Mouse (Mus musculus) lung, postnatal 0 days (tissue): ENCODE results near the gene Enthd1. TPM values are rescaled to one million over a fixed set of nuclear protein-coding genes. Genes with fewer than 3 reads are reported as not detected.

Experiments
- ATAC-seq: fragments of 200-750 bp; cut with Nextera tagmentation; 2 replicates; pipeline ENCODE4 v1.8.0; 2017; ENCODE audit warnings: moderate library complexity
- DNase-seq: peaks from one replicate; pipeline ENCODE4 v3.0.0-alpha.2; 2016; ENCODE audit warnings: low spot score
- H3K27ac ChIP-seq: fragments of 300-500 bp; sonication (generic); 2 replicates; pipeline ENCODE4 v1.5.1; 2014; ENCODE audit warnings: antibody characterized with exemption, mild to moderate bottlenecking, low read length, mixed read lengths
- H3K27me3 ChIP-seq: fragments of 300-500 bp; sonication (generic); replicated peaks from 2 replicates; pipeline ENCODE4 v1.6.1; 2014; ENCODE audit warnings: low read length, mixed read lengths; ENCODE audit not compliant: insufficient read depth
- H3K36me3 ChIP-seq: fragments of 300-500 bp; sonication (generic); 2 replicates; pipeline ENCODE4 v1.6.1; 2014; ENCODE audit warnings: low read length, mixed read lengths; ENCODE audit not compliant: insufficient read depth
- H3K4me1 ChIP-seq: fragments of 300-500 bp; sonication (generic); 2 replicates; pipeline ENCODE4 v1.6.1; 2014; ENCODE audit warnings: antibody characterized with exemption, low read depth, low read length, mixed read lengths; ENCODE audit not compliant: insufficient read depth
- H3K4me2 ChIP-seq: fragments of 300-500 bp; sonication (generic); replicated peaks from 2 replicates; pipeline ENCODE4 v1.6.1; 2014; ENCODE audit warnings: low read depth, mild to moderate bottlenecking, low read length, moderate library complexity, mixed read lengths
- H3K4me3 ChIP-seq: fragments of 300-500 bp; sonication (generic); 2 replicates; pipeline ENCODE4 v1.5.1; 2014; ENCODE audit warnings: low read depth, low read length
- H3K9ac ChIP-seq: fragments of 300-500 bp; sonication (generic); replicated peaks from 2 replicates; pipeline ENCODE4 v1.6.1; 2014; ENCODE audit warnings: low read depth, mild to moderate bottlenecking
- H3K9me3 ChIP-seq: fragments of 300-500 bp; sonication (generic); 2 replicates; pipeline ENCODE4 v1.6.1; 2016; ENCODE audit warnings: low read length, mixed read lengths
- CTCF ChIP-seq: IDR thresholded peaks from 2 replicates; pipeline ENCODE4 v1.5.1; 2016; ENCODE audit warnings: antibody characterized with exemption, mild to moderate bottlenecking
- EP300 ChIP-seq: IDR thresholded peaks from 2 replicates; pipeline ENCODE4 v1.6.1; 2016; ENCODE audit warnings: antibody characterized with exemption, mild to moderate bottlenecking, control low read depth
- WGBS: fragments of 180-500 bp; shearing (Covaris S2); extraction: QIAGEN DNeasy Blood & Tissue Kit; methylation state at CpG from one replicate; pipeline ENCODE4 v1.1.7; 2014; 5-methylcytosine and 5-hydroxymethylcytosine counted together
- polyA plus RNA-seq: library from polyadenylated mRNA; unstranded; fragments of >200 nt; fragmentation: Nextera tagmentation; extraction: Ambion mirVana; gene quantifications from 2 replicates; pipeline ENCODE4 v1.2.1, GENCODE M21; 2015

The Enthd1 gene
- polyA plus RNA-seq, 1 experiment from 2014 or later, result not detected

GRCm38 (mm10) chr15:80440195-80440594 lies 124.8 kb downstream of the Enthd1 start:
- ATAC-seq (no peak), DNase-seq (no peak)
- Histone ChIP-seq H3K9ac (no peak overlapping the region), H3K4me2 (no peak overlapping the region), H3K36me3 (no peaks in the 10 kb centered on the region), H3K9me3 (no peaks in the 10 kb centered on the region), H3K4me3 (no peak overlapping the region), H3K4me1 (no peaks in the 10 kb centered on the region), H3K27ac (no peak overlapping the region), H3K27me3 (no peaks in the 10 kb centered on the region)
- 56% methylated on average over 6 of the region's 6 CpGs for WGBS
- no peak for TF ChIP-seq CTCF
- TF ChIP-seq EP300, result no peak

GRCm38 (mm10) chr15:80438423-80438822 lies 126.5 kb downstream of the Enthd1 start:
- Histone ChIP-seq H3K9me3 (no peaks in the 10 kb centered on the region), H3K4me2 (no peak overlapping the region), H3K4me1 (no peaks in the 10 kb centered on the region), H3K27me3 (no peaks in the 10 kb centered on the region), H3K36me3 (no peaks in the 10 kb centered on the region), H3K27ac (no peak overlapping the region), H3K4me3 (no peak overlapping the region), H3K9ac (no peak overlapping the region)
- 79% methylated on average over 9 of the region's 9 CpGs for WGBS
- TF ChIP-seq CTCF (no peak), EP300 (no peak)
- ATAC-seq (no peak), DNase-seq (no peak)

DNA sequence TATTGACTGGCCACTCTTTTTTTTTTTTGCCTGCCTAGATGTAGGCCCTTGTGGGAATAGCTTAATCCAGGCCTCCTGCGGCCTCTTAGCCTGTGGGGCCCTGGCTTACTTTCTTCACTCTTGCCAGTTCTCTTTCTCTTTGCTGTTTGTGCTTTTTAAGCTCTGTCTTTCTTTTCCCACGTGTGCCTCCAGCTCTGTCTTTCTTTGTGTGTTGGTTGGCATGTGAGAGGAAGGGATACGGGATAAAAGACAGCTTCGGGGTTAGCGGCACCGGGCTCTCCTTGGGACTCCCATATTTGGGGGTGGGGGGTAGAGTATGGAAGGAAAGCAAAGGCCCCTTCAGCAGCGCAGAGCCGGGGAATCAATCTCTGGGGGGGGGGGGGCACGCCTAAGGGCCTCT lies 127.0 kb downstream of the Enthd1 start:
- no peak overlapping the region for H3K9ac ChIP-seq
- H3K4me2 ChIP-seq, result no peak overlapping the region
- no peaks in the 10 kb centered on the region for H3K9me3 ChIP-seq
- H3K27me3 ChIP-seq, result no peaks in the 10 kb centered on the region
- no peak for TF ChIP-seq EP300
- TF ChIP-seq CTCF, result no peak
- no peaks in the 10 kb centered on the region for H3K36me3 ChIP-seq
- no peak overlapping the region for H3K27ac ChIP-seq
- 84% methylated on average over 9 of the region's 9 CpGs for WGBS
- no peak overlapping the region for H3K4me3 ChIP-seq
- ATAC-seq (no peak), DNase-seq (no peak)
- no peaks in the 10 kb centered on the region for H3K4me1 ChIP-seq

DNA sequence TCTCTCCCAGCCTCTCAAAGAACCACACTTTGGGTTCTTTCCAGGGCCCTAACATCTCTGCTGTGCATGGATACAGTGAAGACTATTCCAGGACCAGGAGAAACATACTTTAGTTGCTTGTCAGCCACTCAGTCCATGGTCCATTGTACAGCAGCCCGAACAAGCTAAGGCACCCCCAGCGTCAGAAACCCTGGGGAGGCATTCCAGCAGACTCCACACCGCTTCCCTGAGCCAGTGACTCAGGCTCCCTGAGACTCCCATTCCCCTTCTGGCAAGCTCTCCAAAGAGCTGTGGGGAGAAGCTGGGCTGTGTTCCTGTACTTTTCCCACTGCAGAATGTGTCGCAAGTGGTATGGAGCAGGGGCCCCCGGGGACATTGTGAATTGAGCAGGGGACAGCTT lies 128.0 kb downstream of the Enthd1 start:
- ATAC-seq, result no peak
- WGBS, result 78% methylated on average over 5 of the region's 5 CpGs
- no peak overlapping the region for H3K27ac ChIP-seq

GRCm38 (mm10) chr15:80430324-80430723 lies 134.6 kb downstream of the Enthd1 start:
- H3K27ac ChIP-seq, result no peak overlapping the region
- H3K27me3 ChIP-seq, result no peaks in the 10 kb centered on the region
- no peak overlapping the region for H3K9ac ChIP-seq
- TF ChIP-seq CTCF, result no peak
- no peak for TF ChIP-seq EP300
- no peak overlapping the region for H3K4me3 ChIP-seq
- DNase-seq, result no peak
- no peaks in the 10 kb centered on the region for H3K4me1 ChIP-seq
- no peaks in the 10 kb centered on the region for H3K36me3 ChIP-seq
- no peak for ATAC-seq
- H3K9me3 ChIP-seq, result no peaks in the 10 kb centered on the region
- H3K4me2 ChIP-seq, result no peak overlapping the region
- WGBS, result 71% methylated on average over 11 of the region's 11 CpGs

More for the DNA sequence above, 128.0 kb downstream of the Enthd1 start:
- H3K4me1 ChIP-seq, result no peaks in the 10 kb centered on the region
- no peaks in the 10 kb centered on the region for H3K9me3 ChIP-seq
- no peak for TF ChIP-seq EP300
- TF ChIP-seq CTCF, result no peak
- H3K9ac ChIP-seq, result no peak overlapping the region
- H3K36me3 ChIP-seq, result no peaks in the 10 kb centered on the region
- no peak overlapping the region for H3K4me3 ChIP-seq
- no peaks in the 10 kb centered on the region for H3K27me3 ChIP-seq
- no peak overlapping the region for H3K4me2 ChIP-seq
- no peak for DNase-seq

DNA sequence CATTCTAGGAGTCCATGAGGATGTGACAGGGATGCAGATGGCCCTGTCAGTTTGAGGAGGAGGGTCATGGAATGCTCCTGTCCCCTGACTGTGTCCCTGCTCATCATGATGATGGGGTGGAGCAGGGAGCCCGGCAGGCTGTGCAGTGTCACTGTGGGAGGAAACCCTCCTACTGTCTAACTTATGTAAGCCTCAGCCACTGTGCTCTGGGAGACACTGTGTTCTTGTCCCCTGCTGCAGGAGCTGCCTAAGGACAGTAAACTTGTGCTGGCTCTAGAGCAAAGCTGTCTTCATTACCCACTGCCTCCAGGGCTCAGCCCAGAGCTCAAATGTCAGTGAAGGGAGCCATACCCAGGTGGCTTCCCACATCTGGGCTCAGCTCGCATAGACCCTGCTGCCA lies 146.8 kb downstream of the Enthd1 start:
- Histone ChIP-seq H3K9ac (no peak overlapping the region), H3K4me1 (no peaks in the 10 kb centered on the region; the same call in 1 of the 2 replicates), H3K27me3 (no peaks in the 10 kb centered on the region), H3K9me3 (no peaks in the 10 kb centered on the region), H3K27ac (no peak overlapping the region), H3K4me2 (no peak overlapping the region), H3K4me3 (no peak overlapping the region), H3K36me3 (no peaks in the 10 kb centered on the region)
- no peak for TF ChIP-seq EP300
- no peak for TF ChIP-seq CTCF
- DNase-seq, result no peak
- ATAC-seq, result no peak
- WGBS, result 65% methylated on average over 2 of the region's 2 CpGs

DNA sequence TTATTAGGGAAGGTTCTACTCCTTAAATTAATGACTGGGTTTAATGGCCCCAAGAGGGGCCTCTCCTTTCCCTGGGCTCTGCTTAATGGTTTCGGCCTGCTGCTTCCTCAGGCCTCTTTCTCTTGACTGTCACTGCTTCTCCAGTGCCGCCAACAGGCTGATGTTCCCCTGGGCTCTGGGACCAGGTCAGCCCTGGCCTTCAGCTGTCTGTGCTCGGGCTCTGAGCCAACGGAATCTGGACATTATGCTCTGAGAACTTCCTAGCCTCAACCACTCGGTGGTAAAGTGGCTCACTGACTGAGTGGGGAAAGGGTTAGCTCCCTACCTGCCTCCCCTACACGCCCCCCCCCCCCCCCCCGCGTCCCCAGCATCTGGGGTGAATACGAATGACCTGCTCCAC lies 147.9 kb downstream of the Enthd1 start:
- H3K4me3 ChIP-seq, result no peak overlapping the region
- H3K4me2 ChIP-seq, result no peak overlapping the region
- no peak overlapping the region for H3K9ac ChIP-seq
- ATAC-seq (no peak), DNase-seq (no peak)
- no peaks in the 10 kb centered on the region for H3K36me3 ChIP-seq
- TF ChIP-seq EP300, result no peak
- TF ChIP-seq CTCF, result no peak
- no peak overlapping the region for H3K27ac ChIP-seq
- H3K4me1 ChIP-seq, result no peaks in the 10 kb centered on the region; the same call in 1 of the 2 replicates
- no peaks in the 10 kb centered on the region for H3K27me3 ChIP-seq
- no peaks in the 10 kb centered on the region for H3K9me3 ChIP-seq
- WGBS, result 53% methylated on average over 7 of the region's 9 CpGs
